Comparison of ENCODE assay signal across 8 mouse cellular contexts in the genomic region with DNA sequence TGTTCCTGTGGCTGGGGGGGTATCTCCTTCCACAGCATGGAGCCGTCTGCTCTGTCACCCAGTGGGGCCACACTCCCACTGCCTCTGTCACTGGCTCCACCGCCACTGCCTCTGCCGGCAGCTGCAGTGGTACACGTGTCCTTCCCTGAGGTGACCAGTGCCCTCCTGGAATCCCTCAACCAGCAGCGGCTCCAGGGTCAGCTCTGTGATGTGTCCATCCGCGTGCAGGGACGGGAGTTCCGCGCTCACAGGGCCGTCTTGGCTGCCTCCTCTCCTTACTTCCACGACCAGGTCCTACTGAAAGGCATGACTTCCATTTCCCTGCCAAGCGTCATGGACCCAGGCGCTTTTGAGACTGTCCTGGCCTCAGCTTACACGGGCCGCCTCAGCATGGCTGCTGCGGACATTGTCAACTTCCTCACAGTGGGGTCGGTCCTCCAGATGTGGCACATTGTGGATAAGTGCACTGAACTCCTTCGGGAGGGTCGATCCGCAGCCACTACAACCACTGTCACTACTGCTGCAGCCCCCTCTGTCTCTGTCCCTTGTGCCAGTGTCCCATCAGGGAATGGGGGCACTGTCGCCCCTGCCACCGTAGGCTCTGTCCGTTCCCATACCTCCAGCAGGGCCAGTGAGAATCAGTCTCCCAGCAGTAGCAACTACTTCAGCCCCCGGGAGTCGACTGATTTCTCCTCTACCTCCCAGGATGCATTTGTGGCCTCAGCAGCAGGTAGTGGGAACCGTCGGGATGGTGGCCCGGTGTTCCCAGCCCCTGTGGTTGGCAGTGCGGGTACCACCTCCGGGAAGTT. TPM values are rescaled to one million over a fixed set of nuclear protein-coding genes. Genes with fewer than 3 reads are reported as not detected.
DNase-seq lines count a peak whose midpoint lies in the region; TF ChIP-seq lines count a peak whose summit lies in the region.

No protein-coding gene starts in this region.

- 78% methylated on average over 31 of the region's 31 CpGs for WGBS in forebrain, embryonic 10.5 days
- WGBS in limb, embryonic 10.5 days = 82% methylated on average over 31 of the region's 31 CpGs
- WGBS in olfactory bulb, adult 2 months = 70% methylated on average over 31 of the region's 31 CpGs

- H3K27me3 ChIP-seq in CH12.LX (replicated peaks) = no peaks in the 10 kb centered on the region
- peaks cover 15% of the 10 kb centered on the region for H3K27me3 ChIP-seq in forebrain, embryonic 10.5 days (ENCODE audit: poor library complexity, severe bottlenecking)
- H3K27me3 ChIP-seq in limb, embryonic 10.5 days (ENCODE audit: low read depth, poor library complexity, severe bottlenecking) = peaks cover 7% of the 10 kb centered on the region; the same call in 1 of the 2 replicates

- H3K79me2 ChIP-seq in CH12.LX (replicated peaks; ENCODE audit: control insufficient read depth, extremely low read depth, insufficient read depth, poor library complexity, severe bottlenecking) = peaks cover 22% of the 10 kb centered on the region

- TF ChIP-seq POLR2A in CH12.LX (IDR thresholded peaks at IDR 0.05; ENCODE audit: low read depth, low read length) = no peak
- TF ChIP-seq POLR2A in olfactory bulb, adult 2 months (IDR thresholded peaks at IDR 0.05; ENCODE audit: insufficient read depth, low read depth, low read length) = no peak

- peaks cover 30 to 55% of the 10 kb centered on the region in 2 experiments for H3K4me1 ChIP-seq in CH12.LX (ENCODE audit: control insufficient read depth in 1 of 2, insufficient read depth in 2 of 2)
- peaks cover 76% of the 10 kb centered on the region for H3K4me1 ChIP-seq in forebrain, embryonic 10.5 days
- peaks cover 47% of the 10 kb centered on the region for H3K4me1 ChIP-seq in limb, embryonic 10.5 days
- H3K4me1 ChIP-seq in olfactory bulb, adult 2 months (ENCODE audit: control insufficient read depth, insufficient read depth, low read length) = peaks cover 34% of the 10 kb centered on the region

- dilution Hi-C loops in CH12.LX (cut with MboI; ENCODE audit: extremely low pct_ligation_motif_present, extremely low pct_unique_long_range_greater_than_20kb, low sequenced_read_pairs) = no loop called here

- H3K9me3 ChIP-seq in CH12.LX (replicated peaks; ENCODE audit: low read length) = peaks cover 6% of the 10 kb centered on the region
- H3K9me3 ChIP-seq in forebrain, embryonic 10.5 days = no peaks in the 10 kb centered on the region; the same call in 1 of the 2 replicates
- no peaks in the 10 kb centered on the region for H3K9me3 ChIP-seq in limb, embryonic 10.5 days (replicated peaks)

- TF ChIP-seq CTCF in CH12.LX (conservative IDR thresholded peaks at IDR 0.05 in 1 of 2, IDR thresholded peaks at IDR 0.05 in 1 of 2; ENCODE audit: low read depth in 2 of 2, low read length in 2 of 2) = no peak
- TF ChIP-seq CTCF in olfactory bulb, adult 2 months (IDR thresholded peaks at IDR 0.05; ENCODE audit: insufficient read depth, low read depth, low read length) = no peak

- no peak overlapping the region for H3K27ac ChIP-seq in CH12.LX (ENCODE audit: insufficient read depth, low read depth)
- peak overlapping the region; percentile 26; the same call in 1 of the 2 replicates for H3K27ac ChIP-seq in forebrain, embryonic 10.5 days
- no peak overlapping the region for H3K27ac ChIP-seq in limb, embryonic 10.5 days
- H3K27ac ChIP-seq in olfactory bulb, adult 2 months (ENCODE audit: insufficient read depth, low read depth, low read length) = no peak overlapping the region

- TF ChIP-seq RAD21 in CH12.LX (IDR thresholded peaks at IDR 0.05; ENCODE audit: low read depth, low read length) = no peak

- H3K4me2 ChIP-seq in CH12.LX (ENCODE audit: insufficient read depth, low read depth, poor library complexity, severe bottlenecking) = peak overlapping the region; percentile 62

- in situ Hi-C loops in CH12.LX (cut with MboI; ENCODE audit: low pct_ligation_motif_present, low pct_unique_long_range_greater_than_20kb, low sequenced_read_pairs) = no loop called here

- no peak overlapping the region for H3K9ac ChIP-seq in CH12.LX (ENCODE audit: insufficient read depth, low read depth)

- H3K36me3 ChIP-seq in CH12.LX (replicated peaks in 1 of 2; ENCODE audit: control insufficient read depth in 1 of 2, insufficient read depth in 1 of 2, low read length in 1 of 2) = peaks cover 44 to 62% of the 10 kb centered on the region in 2 experiments
- peaks cover 51% of the 10 kb centered on the region for H3K36me3 ChIP-seq in forebrain, embryonic 10.5 days (replicated peaks)
- H3K36me3 ChIP-seq in limb, embryonic 10.5 days = peaks cover 51% of the 10 kb centered on the region

- TF ChIP-seq EP300 in CH12.LX (IDR thresholded peaks at IDR 0.05; ENCODE audit: low read length) = no peak

- peak; percentile 96 for DNase-seq in heart, adult 11 months
- no peak for DNase-seq in heart, postnatal 4 days
- no peak for DNase-seq in CH12.LX (ENCODE audit: extremely low read depth)
- no peak for DNase-seq in forebrain, embryonic 10.5 days (ENCODE audit: extremely low spot score, low spot score)
- DNase-seq in limb, embryonic 10.5 days (ENCODE audit: low spot score) = no peak
- no peak for DNase-seq in ovary, postnatal 10 days (ENCODE audit: low spot score)
- DNase-seq in gastrocnemius, adult 18-20 months (ENCODE audit: low spot score) = no peak

- H3K4me3 ChIP-seq in CH12.LX (replicated peaks in 1 of 3; ENCODE audit: low read depth in 2 of 3, low read length in 2 of 3, poor library complexity in 1 of 3) = peak overlapping the region in 2 of 3 experiments; percentile 41 to 58
- peak overlapping the region; percentile 76 for H3K4me3 ChIP-seq in forebrain, embryonic 10.5 days
- peak overlapping the region; percentile 72 for H3K4me3 ChIP-seq in limb, embryonic 10.5 days
- peak overlapping the region; percentile 50; the same call in 1 of the 2 replicates for H3K4me3 ChIP-seq in olfactory bulb, adult 2 months (ENCODE audit: insufficient read depth, low read depth, low read length)

TF ChIP-seq in CH12.LX, 34 proteins besides CTCF, POLR2A, EP300 and RAD21 (continues in another document):
- no peak for TF ChIP-seq JUND (conservative IDR thresholded peaks at IDR 0.05; ENCODE audit: low read depth, low read length)
- TF ChIP-seq PAX5 (IDR thresholded peaks at IDR 0.05; ENCODE audit: low read length) = no peak
- TF ChIP-seq ELF1 (IDR thresholded peaks at IDR 0.05; ENCODE audit: low read depth, low read length) = no peak
- TF ChIP-seq NRF1 (IDR thresholded peaks at IDR 0.05; ENCODE audit: low read depth, low read length) = no peak
- TF ChIP-seq USF2 (conservative IDR thresholded peaks at IDR 0.05; ENCODE audit: low read depth, low read length) = no peak
- no peak for TF ChIP-seq ZC3H11A (IDR thresholded peaks at IDR 0.05; ENCODE audit: low read depth, low read length)

RNA-seq across cellular contexts. Expression of gene Zbtb22, which starts 1.3 kb away (rescaled TPM):
- 10 to 100 TPM; 34.3 to 35.8 TPM for total RNA-seq in heart, postnatal 4 days (2021)
- 21.2 and 23.5 TPM in 2 replicates for total RNA-seq in CH12.LX (2012; rRNA removed)
- 11.7 and 12.1 TPM in 2 replicates for total RNA-seq in CH12.LX (2014; rRNA removed)
- 20.2 and 20.3 TPM in 2 replicates for polyA plus RNA-seq in CH12.LX (2012; ENCODE audit: insufficient read length, low read depth)
- 21.2 and 23.2 TPM in 2 replicates for polyA plus RNA-seq in forebrain, embryonic 10.5 days (2016; fragmentation: Nextera tagmentation; extraction: Ambion mirVana)
- 20.2 and 23.2 TPM in 2 replicates for polyA plus RNA-seq in limb, embryonic 10.5 days (2016; fragmentation: Nextera tagmentation; extraction: Ambion mirVana)
- polyA plus RNA-seq in olfactory bulb, adult 2 months (2012; ENCODE audit: insufficient read depth, insufficient read length, low replicate concordance, missing spikeins) = not detected in 2 replicates
- 10 to 100 TPM; 14.2 to 16.4 TPM for total RNA-seq in gastrocnemius, adult 18-20 months (2021)

RNA-seq across cellular contexts. Expression of gene Tapbp, which starts 1.4 kb away (rescaled TPM):
- total RNA-seq in heart, postnatal 4 days (2021) = 10 to 100 TPM; 72.3 to 78.5 TPM
- 114 and 134 TPM in 2 replicates for total RNA-seq in CH12.LX (2012; rRNA removed)
- 44.3 and 45.3 TPM in 2 replicates for total RNA-seq in CH12.LX (2014; rRNA removed)
- 96.7 and 116 TPM in 2 replicates for polyA plus RNA-seq in CH12.LX (2012; ENCODE audit: insufficient read length, low read depth)
- 14.1 TPM in 2 replicates for polyA plus RNA-seq in forebrain, embryonic 10.5 days (2016; fragmentation: Nextera tagmentation; extraction: Ambion mirVana)
- polyA plus RNA-seq in limb, embryonic 10.5 days (2016; fragmentation: Nextera tagmentation; extraction: Ambion mirVana) = 9.2 and 16.0 TPM in 2 replicates
- polyA plus RNA-seq in olfactory bulb, adult 2 months (2012; ENCODE audit: insufficient read depth, insufficient read length, low replicate concordance, missing spikeins) = 118 TPM in 1 of 2 replicates, not detected in the other
- total RNA-seq in gastrocnemius, adult 18-20 months (2021) = 10 to 100 TPM; 30.2 to 31.7 TPM

RNA-seq across cellular contexts. Expression of gene Daxx, which starts 7.8 kb away (rescaled TPM):
- total RNA-seq in heart, postnatal 4 days (2021) = 10 to 100 TPM; 16.5 to 18.0 TPM
- 33.8 and 48.3 TPM in 2 replicates for total RNA-seq in CH12.LX (2012; rRNA removed)
- total RNA-seq in CH12.LX (2014; rRNA removed) = 31.6 and 32.3 TPM in 2 replicates
- 53.0 and 64.7 TPM in 2 replicates for polyA plus RNA-seq in CH12.LX (2012; ENCODE audit: insufficient read length, low read depth)
- 85.9 and 90.8 TPM in 2 replicates for polyA plus RNA-seq in forebrain, embryonic 10.5 days (2016; fragmentation: Nextera tagmentation; extraction: Ambion mirVana)
- 88.1 and 92.2 TPM in 2 replicates for polyA plus RNA-seq in limb, embryonic 10.5 days (2016; fragmentation: Nextera tagmentation; extraction: Ambion mirVana)
- polyA plus RNA-seq in olfactory bulb, adult 2 months (2012; ENCODE audit: insufficient read depth, insufficient read length, low replicate concordance, missing spikeins) = not detected in 2 replicates
- total RNA-seq in gastrocnemius, adult 18-20 months (2021) = 10 to 100 TPM; 12.0 to 13.7 TPM

RNA-seq across cellular contexts. Expression of gene Platr17, which starts 12.1 kb away (rescaled TPM):
- not detected for total RNA-seq in heart, postnatal 4 days (2021)
- total RNA-seq in CH12.LX (2012; rRNA removed) (not detected in 2 replicates), CH12.LX (2014; rRNA removed) (not detected in 2 replicates)
- polyA plus RNA-seq in CH12.LX (2012; ENCODE audit: insufficient read length, low read depth) = not detected in 2 replicates
- 0.19 and 0.39 TPM in 2 replicates for polyA plus RNA-seq in forebrain, embryonic 10.5 days (2016; fragmentation: Nextera tagmentation; extraction: Ambion mirVana)
- polyA plus RNA-seq in limb, embryonic 10.5 days (2016; fragmentation: Nextera tagmentation; extraction: Ambion mirVana) = 0.20 and 0.38 TPM in 2 replicates
- not detected in 2 replicates for polyA plus RNA-seq in olfactory bulb, adult 2 months (2012; ENCODE audit: insufficient read depth, insufficient read length, low replicate concordance, missing spikeins)
- not detected for total RNA-seq in gastrocnemius, adult 18-20 months (2021)

RNA-seq across cellular contexts. Expression of gene Rgl2, which starts 12.3 kb away (rescaled TPM):
- 10 to 100 TPM; 56.5 to 58.1 TPM for total RNA-seq in heart, postnatal 4 days (2021)
- total RNA-seq in CH12.LX (2012; rRNA removed) (23.0 and 25.6 TPM in 2 replicates), CH12.LX (2014; rRNA removed) (20.1 and 20.4 TPM in 2 replicates)
- 29.1 and 31.8 TPM in 2 replicates for polyA plus RNA-seq in CH12.LX (2012; ENCODE audit: insufficient read length, low read depth)
- 39.3 and 46.7 TPM in 2 replicates for polyA plus RNA-seq in forebrain, embryonic 10.5 days (2016; fragmentation: Nextera tagmentation; extraction: Ambion mirVana)
- polyA plus RNA-seq in limb, embryonic 10.5 days (2016; fragmentation: Nextera tagmentation; extraction: Ambion mirVana) = 43.2 and 43.9 TPM in 2 replicates
- 671 TPM in 1 of 2 replicates, not detected in the other for polyA plus RNA-seq in olfactory bulb, adult 2 months (2012; ENCODE audit: insufficient read depth, insufficient read length, low replicate concordance, missing spikeins)
- 10 to 100 TPM; 26.4 to 31.9 TPM for total RNA-seq in gastrocnemius, adult 18-20 months (2021)

Comparison
In these comparisons a context has a peak if more than half of its experiments do, and no peak if none do; other contexts are left out.
1. RNA of gene Zbtb22, which starts 1.3 kb away (polyA plus RNA-seq): 21.2 to 23.2 TPM in forebrain, embryonic 10.5 days, 20.2 to 23.2 TPM in limb, embryonic 10.5 days and 20.2 to 20.3 TPM in CH12.LX; not detected in olfactory bulb, adult 2 months; every median in the first group is over 10 times any median in the second.
2. RNA of gene Daxx, which starts 7.8 kb away (polyA plus RNA-seq): 88.1 to 92.2 TPM in limb, embryonic 10.5 days, 85.9 to 90.8 TPM in forebrain, embryonic 10.5 days and 53.0 to 64.7 TPM in CH12.LX; not detected in olfactory bulb, adult 2 months; every median in the first group is over 10 times any median in the second.
3. Peak in every context shown above with its lines, with median percentiles within 50 percentile points of each other: H3K4me3 ChIP-seq.